Mouse (Mus musculus): ENCODE measurements around the gene Gna13.

Gna13 gene

GRCm38 (mm10) chr11:109350317-109350714, 12.3 kb upstream of the Gna13 start:
- DNase-seq: peak; percentile 57 to 66

GRCm38 (mm10) chr11:109351489-109351888, 11.1 kb upstream of the Gna13 start:
- peak in 1 of 2 experiments; percentile 19 for DNase-seq

GRCm38 (mm10) chr11:109353391-109354235, 9.0 kb upstream of the Gna13 start:
- DNase-seq: peak in 1 of 2 experiments; percentile 33

DNA sequence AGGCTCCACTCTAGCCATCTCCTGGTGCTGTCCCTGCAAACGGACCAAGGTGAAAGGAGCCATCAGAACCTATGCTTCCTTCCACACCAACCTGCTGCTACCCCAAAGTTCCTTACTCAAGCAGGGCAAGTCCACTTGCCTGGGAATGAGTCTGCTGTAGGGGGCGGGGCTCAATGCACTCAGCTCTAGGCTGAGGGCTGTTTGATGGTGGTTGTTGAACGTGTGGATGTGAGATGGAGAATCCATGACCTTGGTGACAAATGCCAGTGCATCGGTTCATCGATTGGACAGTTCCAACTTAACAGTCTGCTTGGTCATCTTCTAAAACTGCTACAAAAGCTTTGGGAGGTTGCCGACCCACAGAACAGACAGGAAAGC, 8.4 kb upstream of the Gna13 start:
- no peak for DNase-seq

DNA sequence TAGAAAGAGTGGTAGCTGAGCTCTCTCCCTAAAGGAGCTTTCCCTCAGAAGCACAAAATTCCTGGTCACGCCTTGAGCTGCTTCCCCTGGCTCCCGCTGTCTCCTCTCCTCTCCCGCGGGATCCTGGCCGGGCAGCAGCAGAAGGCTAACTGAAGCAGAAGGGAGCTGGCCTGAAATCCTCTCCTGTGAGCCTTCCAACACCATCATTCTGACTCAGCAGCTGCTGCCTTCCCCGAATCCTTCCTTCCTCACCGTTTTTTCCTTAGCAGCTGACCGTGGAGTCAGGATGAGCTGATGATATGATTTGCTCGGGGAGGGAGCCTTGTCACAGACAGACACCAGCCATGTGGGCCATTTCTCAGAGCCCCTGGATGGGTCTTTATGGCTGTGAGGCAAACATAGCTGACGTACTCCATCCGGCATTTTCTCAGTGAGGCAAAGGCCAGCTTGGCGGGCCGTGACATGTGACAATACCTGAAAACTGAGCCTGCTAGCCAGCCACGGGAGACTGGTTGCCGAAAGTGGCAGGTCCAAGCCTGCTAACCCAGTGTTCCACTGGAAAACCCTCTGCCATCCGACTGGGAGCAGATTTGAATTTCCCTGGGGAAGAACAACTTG, 6.8 kb upstream of the Gna13 start:
- peak in 1 of 2 experiments; percentile 47 for DNase-seq

DNA sequence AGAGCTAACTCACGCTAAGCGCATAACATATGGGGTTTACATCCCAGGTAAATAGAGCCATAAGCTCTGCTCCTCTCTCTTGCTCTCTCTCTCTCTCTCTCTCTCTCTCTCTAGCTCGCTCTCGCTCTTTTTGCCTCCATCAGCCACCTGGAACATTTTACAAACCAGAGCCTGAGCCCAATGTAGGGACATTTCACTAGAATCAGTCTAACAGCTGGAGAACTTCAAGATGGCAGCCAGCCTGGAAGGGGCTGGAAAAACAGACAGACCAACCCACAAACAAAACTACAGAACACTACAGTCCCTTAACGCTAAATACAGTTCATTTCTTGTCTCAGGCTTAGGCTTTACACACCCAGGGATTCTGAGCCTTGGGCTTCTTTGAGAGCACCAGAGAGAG, 5.5 kb upstream of the Gna13 start:
- DNase-seq: peak in 1 of 2 experiments; percentile 30

- DNase-seq: peak in 1 of 2 experiments; percentile 49
Observed at GRCm38 (mm10) chr11:109358549-109358948, 4.1 kb upstream of the Gna13 start.

- DNase-seq: peak in 1 of 2 experiments; percentile 31
Observed at GRCm38 (mm10) chr11:109359043-109359752, 3.4 kb upstream of the Gna13 start.

DNA sequence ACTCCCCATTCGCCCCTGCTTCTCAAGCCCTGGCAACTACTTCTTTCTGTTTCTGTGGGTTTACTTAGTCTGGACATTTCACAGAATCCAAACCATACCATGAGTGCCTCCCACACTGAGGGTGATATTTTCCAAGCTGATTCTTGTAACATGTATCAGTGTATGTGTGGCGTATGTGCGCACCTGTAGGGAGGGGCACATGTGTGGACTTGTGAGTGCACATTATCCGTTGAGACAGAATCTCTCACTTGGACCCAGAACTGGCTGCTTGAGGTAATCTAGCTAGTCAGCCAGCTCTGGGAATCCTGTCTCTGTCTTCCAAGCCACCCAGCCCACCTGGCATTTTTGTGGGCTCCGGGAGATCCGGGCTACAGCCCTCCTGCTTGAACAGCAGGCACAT, 2.5 kb upstream of the Gna13 start:
- peak in 1 of 2 experiments; percentile 34 for DNase-seq

- peak; percentile 48 to 76 for DNase-seq
Observed at GRCm38 (mm10) chr11:109360581-109361040, 2.0 kb upstream of the Gna13 start.

GRCm38 (mm10) chr11:109361241-109361630, 1.4 kb upstream of the Gna13 start:
- peak in 1 of 2 experiments; percentile 33 for DNase-seq

- DNase-seq: peak; percentile 32 to 60
Observed at GRCm38 (mm10) chr11:109361631-109362462, 784 bp upstream of the Gna13 start.

DNA sequence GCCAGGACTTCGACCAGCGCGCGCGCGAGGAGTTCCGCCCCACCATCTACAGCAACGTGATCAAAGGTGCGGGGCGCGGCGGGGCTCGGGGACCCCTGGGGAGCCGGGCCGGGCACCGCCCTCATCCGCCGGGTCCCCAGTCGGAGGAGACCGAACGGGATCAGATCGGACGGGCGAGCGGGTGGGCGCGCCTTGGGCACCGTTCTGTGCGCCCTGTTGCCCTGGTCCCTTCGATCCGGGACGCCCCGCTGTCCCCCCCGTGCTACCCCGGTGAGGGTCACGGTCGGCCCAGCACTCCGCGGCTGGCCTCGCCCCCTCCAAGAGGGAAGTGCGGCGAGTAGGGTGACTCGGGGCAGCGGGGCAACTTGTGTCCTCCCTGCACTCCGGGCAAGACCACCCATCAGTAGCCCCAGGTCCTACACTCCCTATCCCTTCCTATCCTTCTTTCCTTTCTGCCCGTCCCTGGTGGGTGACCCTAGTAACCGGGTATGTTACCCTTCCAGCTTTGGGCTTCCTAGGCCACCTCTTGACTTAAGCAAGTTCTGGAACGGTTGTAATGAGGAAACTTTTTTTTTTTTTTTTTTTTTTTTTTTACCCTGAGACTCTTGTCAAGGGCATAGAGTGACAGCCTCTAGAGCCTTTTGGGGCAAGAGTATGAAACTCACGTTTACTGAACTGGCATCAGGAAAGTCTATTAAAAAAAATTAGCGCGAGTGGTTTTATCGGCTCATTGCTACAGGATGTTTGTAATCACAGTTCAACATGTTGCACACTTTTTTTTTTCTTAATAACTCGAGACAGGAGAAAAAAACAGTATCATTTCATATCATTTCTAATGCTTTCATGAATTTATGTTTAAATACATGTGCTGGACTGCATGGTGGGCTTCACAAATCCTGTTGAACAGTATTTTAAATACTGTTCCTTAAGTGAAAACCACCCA, 831 bp downstream of the Gna13 start:
- peak; percentile 33 to 74 for DNase-seq

- peak; percentile 32 to 64 for DNase-seq
Observed at GRCm38 (mm10) chr11:109364337-109364736, 1.7 kb downstream of the Gna13 start.

- no peak for DNase-seq
Observed at GRCm38 (mm10) chr11:109364881-109365280, 2.2 kb downstream of the Gna13 start.

DNA sequence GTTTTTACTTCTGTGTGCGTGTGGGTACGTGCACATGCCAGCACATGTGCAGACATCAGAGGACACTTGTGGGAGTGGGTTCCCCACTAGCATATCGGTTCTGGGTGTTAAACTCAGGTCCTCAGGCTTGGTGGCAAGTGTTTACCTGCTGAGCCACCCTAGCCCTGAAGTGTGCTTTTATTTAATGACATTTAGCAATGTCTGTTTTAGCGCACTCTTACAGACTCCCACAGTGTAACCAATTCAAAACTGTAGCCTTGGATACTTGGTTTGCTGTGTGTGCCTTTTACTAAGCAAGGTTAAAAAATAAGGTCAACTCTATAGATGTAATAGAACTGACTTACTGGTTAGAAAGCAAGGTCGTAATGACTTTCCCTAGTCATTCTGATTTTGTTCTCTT, 3.2 kb downstream of the Gna13 start:
- DNase-seq: no peak

GRCm38 (mm10) chr11:109366802-109367579, 4.4 kb downstream of the Gna13 start:
- peak; percentile 31 to 45 for DNase-seq

DNA sequence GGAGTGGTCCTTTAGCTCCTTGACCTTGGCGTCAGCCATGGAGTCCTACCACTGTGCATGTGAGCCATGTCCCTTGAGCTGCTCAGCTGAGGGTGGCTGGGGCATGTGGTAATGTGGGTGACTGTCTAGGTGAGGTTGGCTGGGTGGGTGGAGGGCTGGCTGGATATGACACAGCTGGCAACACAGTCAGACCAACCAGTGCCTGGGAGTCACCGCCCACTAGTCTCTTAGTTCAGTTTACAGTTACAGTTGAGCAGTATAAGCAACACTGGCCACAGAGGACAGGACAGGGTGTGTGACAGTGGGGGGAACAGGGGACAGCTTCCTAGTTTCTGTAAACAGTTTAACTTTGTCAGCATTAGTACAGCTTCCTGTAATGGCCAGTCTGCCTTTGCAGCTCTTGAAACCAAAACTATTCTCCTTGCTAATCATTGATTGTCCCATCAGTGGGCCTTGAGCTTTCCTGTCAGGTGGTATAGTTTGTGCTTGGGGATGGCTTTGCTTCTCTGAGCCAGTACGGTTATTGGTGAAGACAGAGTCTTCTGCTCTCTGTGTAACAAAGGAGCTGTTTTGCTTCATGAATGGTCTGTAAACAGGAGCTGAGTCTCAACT, 6.5 kb downstream of the Gna13 start:
- peak; percentile 25 to 63 for DNase-seq

DNA sequence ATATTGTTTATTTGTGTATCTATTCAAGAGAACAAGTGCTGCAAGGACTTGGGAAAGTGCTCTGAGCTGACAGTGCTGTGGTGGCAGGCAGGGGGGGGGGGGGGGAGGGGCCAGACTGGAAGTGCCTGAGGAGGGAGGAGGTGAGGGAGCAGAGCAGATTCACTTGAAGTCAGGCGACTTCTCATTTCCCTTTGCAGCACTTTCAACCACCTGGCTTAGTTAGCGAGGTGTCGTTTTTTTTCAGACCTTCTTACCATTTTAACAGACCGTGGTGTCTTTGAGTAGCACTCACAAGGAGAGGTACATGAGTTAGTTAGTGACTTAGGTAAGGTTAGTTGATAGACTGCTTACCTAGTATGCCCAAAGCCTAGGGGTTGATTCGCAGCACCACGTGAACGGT, 12.8 kb downstream of the Gna13 start:
- peak in 1 of 2 experiments; percentile 28 for DNase-seq

Measured in kidney, postnatal 25 days (tissue).